Mouse (Mus musculus) liver, embryonic 16.5 days (tissue): ENCODE measurements around the gene Nrp2. TPM values are rescaled to one million over a fixed set of nuclear protein-coding genes. Genes with fewer than 3 reads are reported as not detected.

Experiments used
- ATAC-seq: fragments of 200-750 bp; cut with Nextera tagmentation; 2 replicates; pipeline ENCODE4 v1.8.0; 2017; ENCODE audit warnings: low read depth, mild to moderate bottlenecking, moderate number of reproducible peaks, moderate library complexity
- H3K27ac ChIP-seq: fragments of 300-500 bp; sonication (generic); 2 replicates; pipeline ENCODE4 v1.5.1; 2014; ENCODE audit warnings: mild to moderate bottlenecking, low read length
- H3K27me3 ChIP-seq: fragments of 300-500 bp; sonication (generic); 2 replicates; pipeline ENCODE4 v1.6.1; 2014; ENCODE audit warnings: low read depth, low read length, mixed read lengths; ENCODE audit not compliant: control insufficient read depth, insufficient read depth
- H3K36me3 ChIP-seq: fragments of 300-500 bp; sonication (generic); 2 replicates; pipeline ENCODE4 v1.6.1; 2014; ENCODE audit warnings: mild to moderate bottlenecking; ENCODE audit not compliant: control insufficient read depth, insufficient read depth
- H3K4me1 ChIP-seq: fragments of 300-500 bp; sonication (generic); 2 replicates; pipeline ENCODE4 v1.6.1; 2014; ENCODE audit warnings: low read depth, low read length, mixed read lengths; ENCODE audit not compliant: control insufficient read depth
- H3K4me2 ChIP-seq: fragments of 300-500 bp; sonication (generic); 2 replicates; pipeline ENCODE4 v1.6.1; 2014; ENCODE audit warnings: low read depth, low read length, mixed read lengths
- H3K4me3 ChIP-seq: fragments of 300-500 bp; sonication (generic); 2 replicates; pipeline ENCODE4 v1.5.1; 2014; ENCODE audit warnings: low read depth, mild to moderate bottlenecking, low read length
- H3K9ac ChIP-seq: fragments of 300-500 bp; sonication (generic); 2 replicates; pipeline ENCODE4 v1.6.1; 2014; ENCODE audit warnings: low read depth, low read length
- H3K9me3 ChIP-seq: fragments of 300-500 bp; sonication (generic); replicated peaks from 2 replicates; pipeline ENCODE4 v1.6.1; 2016; ENCODE audit warnings: low read length; ENCODE audit not compliant: control insufficient read depth
- WGBS: fragments of 180-500 bp; shearing (Covaris S2); extraction: QIAGEN DNeasy Blood & Tissue Kit; methylation state at CpG from one replicate; pipeline ENCODE4 v1.1.7; 2014; ENCODE audit not compliant: insufficient replicate concordance; 5-methylcytosine and 5-hydroxymethylcytosine counted together
- polyA plus RNA-seq: library from polyadenylated mRNA; unstranded; fragments of >200 nt; fragmentation: Nextera tagmentation; extraction: Ambion mirVana; gene quantifications from 2 replicates; pipeline ENCODE4 v1.2.1, GENCODE M21; 2015

The Nrp2 gene
- polyA plus RNA-seq = 0.70 and 0.91 TPM in 2 replicates

- peaks cover 5% of the 10 kb centered on the region for H3K4me1 ChIP-seq
- WGBS = 1% methylated on average over 71 of the region's 76 CpGs
- no peaks in the 10 kb centered on the region for H3K9me3 ChIP-seq
- H3K4me2 ChIP-seq = peak within 1 kb of the TSS; percentile 73
- no peak within 1 kb of the TSS for H3K27ac ChIP-seq
- peak; percentile 52 for ATAC-seq
- H3K9ac ChIP-seq = peak within 1 kb of the TSS; percentile 31; the same call in 1 of the 2 replicates
- peak within 1 kb of the TSS; percentile 58 for H3K4me3 ChIP-seq
- H3K27me3 ChIP-seq = peaks cover 75% of the 10 kb centered on the region
- no peaks in the 10 kb centered on the region for H3K36me3 ChIP-seq
Observed at GRCm38 (mm10) chr1:62703158-62704116, at the start of gene Nrp2. Nrp2 (plus strand) TSS chr1:62703285.

GRCm38 (mm10) chr1:62654436-62654835 lies 48.6 kb upstream of the Nrp2 start:
- ATAC-seq = no peak
- Histone ChIP-seq H3K27me3 (no peaks in the 10 kb centered on the region), H3K9me3 (no peaks in the 10 kb centered on the region), H3K36me3 (no peaks in the 10 kb centered on the region), H3K4me1 (no peaks in the 10 kb centered on the region), H3K9ac (no peak overlapping the region), H3K4me3 (no peak overlapping the region), H3K27ac (no peak overlapping the region), H3K4me2 (no peak overlapping the region)
- WGBS = 64% methylated on average over 6 of the region's 6 CpGs

GRCm38 (mm10) chr1:62664960-62665645 lies 38.0 kb upstream of the Nrp2 start:
- H3K9ac ChIP-seq = no peak overlapping the region
- H3K27me3 ChIP-seq = no peaks in the 10 kb centered on the region
- 27% methylated on average over 8 of the region's 8 CpGs for WGBS
- no peaks in the 10 kb centered on the region for H3K36me3 ChIP-seq
- H3K4me2 ChIP-seq = 0 out of 2 replicates have a peak overlapping the region, but pooled peaks have one; percentile 11
- H3K27ac ChIP-seq = no peak overlapping the region
- ATAC-seq = peak; percentile 62
- no peaks in the 10 kb centered on the region for H3K9me3 ChIP-seq
- H3K4me1 ChIP-seq = no peaks in the 10 kb centered on the region
- H3K4me3 ChIP-seq = no peak overlapping the region

GRCm38 (mm10) chr1:62665771-62666730 lies 37.0 kb upstream of the Nrp2 start:
- H3K4me1 ChIP-seq = no peaks in the 10 kb centered on the region
- no peak for ATAC-seq
- H3K9ac ChIP-seq = no peak overlapping the region
- H3K4me2 ChIP-seq = no peak overlapping the region
- H3K27ac ChIP-seq = no peak overlapping the region
- WGBS = 55% methylated on average over 5 of the region's 5 CpGs
- no peak overlapping the region for H3K4me3 ChIP-seq
- H3K27me3 ChIP-seq = no peaks in the 10 kb centered on the region
- H3K9me3 ChIP-seq = no peaks in the 10 kb centered on the region
- H3K36me3 ChIP-seq = no peaks in the 10 kb centered on the region

- H3K4me1 ChIP-seq = no peaks in the 10 kb centered on the region
- no peak for ATAC-seq
- H3K9me3 ChIP-seq = no peaks in the 10 kb centered on the region
- H3K27ac ChIP-seq = no peak overlapping the region
- no peaks in the 10 kb centered on the region for H3K27me3 ChIP-seq
- no peak overlapping the region for H3K4me3 ChIP-seq
- no peak overlapping the region for H3K9ac ChIP-seq
- 57% methylated on average over 5 of the region's 5 CpGs for WGBS
- no peak overlapping the region for H3K4me2 ChIP-seq
- H3K36me3 ChIP-seq = no peaks in the 10 kb centered on the region
Observed at GRCm38 (mm10) chr1:62666780-62667179, 36.3 kb upstream of the Nrp2 start.

DNA sequence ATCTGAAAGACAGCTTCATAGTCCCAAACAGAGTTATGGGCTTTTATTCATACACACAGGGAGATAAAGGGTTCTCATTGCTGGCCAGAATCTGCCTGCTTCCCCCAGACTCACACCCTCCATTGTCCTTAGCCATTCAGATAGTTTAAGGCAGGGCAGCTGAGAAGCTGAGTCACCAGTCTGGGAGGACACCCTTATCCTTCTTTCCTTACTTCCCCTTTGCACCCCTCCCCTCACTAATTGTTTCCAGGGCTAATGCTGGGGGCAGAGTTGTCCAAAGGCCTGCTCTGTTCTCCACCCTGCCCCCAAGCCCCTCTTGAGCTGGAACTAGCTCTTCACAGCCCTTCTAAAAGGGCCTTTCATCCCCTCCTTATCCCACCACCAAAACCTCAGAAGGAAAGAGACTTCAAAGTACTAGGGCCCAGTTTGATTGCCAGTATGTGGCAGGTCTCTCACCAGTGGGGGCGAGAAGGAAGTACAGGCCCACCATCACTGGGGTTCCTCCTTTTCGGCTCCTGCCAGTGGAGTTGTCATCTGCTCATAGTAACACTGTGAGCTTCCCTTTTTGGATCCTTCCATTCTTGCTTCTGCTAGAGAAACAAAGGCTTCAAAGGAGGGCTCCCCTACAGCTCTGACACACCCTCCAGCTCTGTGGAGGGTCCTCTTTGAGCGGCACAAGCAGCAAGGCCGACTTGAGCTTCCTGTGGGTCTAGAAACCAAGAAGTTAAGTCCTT lies 24.3 kb upstream of the Nrp2 start:
- Histone ChIP-seq H3K36me3 (no peaks in the 10 kb centered on the region), H3K9me3 (no peaks in the 10 kb centered on the region), H3K27ac (peak overlapping the region; percentile 30; the same call in 1 of the 2 replicates), H3K9ac (no peak overlapping the region), H3K4me1 (no peaks in the 10 kb centered on the region), H3K27me3 (no peaks in the 10 kb centered on the region), H3K4me3 (no peak overlapping the region), H3K4me2 (no peak overlapping the region)
- ATAC-seq = 0 out of 2 replicates have a peak, but pooled peaks have one; percentile 19
- WGBS = 32% methylated on average over 4 of the region's 4 CpGs

DNA sequence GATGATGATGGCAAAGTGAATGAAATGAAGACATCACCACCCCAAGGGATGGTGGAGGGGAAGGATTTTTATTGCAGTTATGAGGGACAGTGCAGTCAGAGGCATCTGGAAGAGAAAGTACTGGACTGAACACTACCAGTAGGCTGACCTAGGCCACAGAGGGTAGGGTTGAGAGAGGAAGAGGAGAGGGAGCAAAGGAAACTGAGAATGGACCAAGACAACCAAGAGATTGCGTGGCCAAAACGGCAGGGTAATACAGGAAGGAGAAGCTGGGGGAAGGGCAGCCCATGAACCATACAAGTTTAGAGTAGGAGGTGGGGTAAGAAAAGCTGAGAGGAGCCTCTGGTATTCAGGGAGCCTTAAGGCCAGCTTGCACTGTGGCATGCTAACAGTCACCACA lies 23.6 kb upstream of the Nrp2 start:
- ATAC-seq = peak; percentile 65
- WGBS = 34% methylated on average over 2 of the region's 2 CpGs

More for the DNA sequence above, 23.6 kb upstream of the Nrp2 start:
- H3K9me3 ChIP-seq = no peaks in the 10 kb centered on the region
- H3K4me1 ChIP-seq = no peaks in the 10 kb centered on the region
- no peak overlapping the region for H3K9ac ChIP-seq
- H3K27me3 ChIP-seq = no peaks in the 10 kb centered on the region
- peak overlapping the region; percentile 30; the same call in 1 of the 2 replicates for H3K27ac ChIP-seq
- H3K36me3 ChIP-seq = no peaks in the 10 kb centered on the region
- no peak overlapping the region for H3K4me3 ChIP-seq
- H3K4me2 ChIP-seq = no peak overlapping the region
